Mouse (Mus musculus) erythroblast, adult 5-6 weeks (primary cell): ENCODE results near the gene Ptprc. TPM values are rescaled to one million over a fixed set of nuclear protein-coding genes. Genes with fewer than 3 reads are reported as not detected.

Source experiments
- ATAC-seq: replicated peaks from 2 replicates; pipeline ENCODE4 v1.8.0; 2016; ENCODE audit warnings: moderate number of reproducible peaks, mild to moderate bottlenecking, moderate TSS enrichment, inconsistent platforms; ENCODE audit not compliant: poor library complexity, low FRiP score, severe bottlenecking
- total RNA-seq, 2 experiments: library from RNA; stranded (forward) in 1 of 2; stranded (reverse) in 1 of 2; fragments of 150-400 nt in 1 of 2; fragments of 200-764, 138-1000 nt in 1 of 2; gene quantifications; 2 replicates each; pipeline versions ENCODE4 v1.2.3 to v1.2.4; 2015 to 2017; ENCODE audit warnings: low replicate concordance in 2 of 2

Gene Ptprc
- total RNA-seq, 2 experiments from 2014 or later: 83.0 to 86.8 TPM

DNA sequence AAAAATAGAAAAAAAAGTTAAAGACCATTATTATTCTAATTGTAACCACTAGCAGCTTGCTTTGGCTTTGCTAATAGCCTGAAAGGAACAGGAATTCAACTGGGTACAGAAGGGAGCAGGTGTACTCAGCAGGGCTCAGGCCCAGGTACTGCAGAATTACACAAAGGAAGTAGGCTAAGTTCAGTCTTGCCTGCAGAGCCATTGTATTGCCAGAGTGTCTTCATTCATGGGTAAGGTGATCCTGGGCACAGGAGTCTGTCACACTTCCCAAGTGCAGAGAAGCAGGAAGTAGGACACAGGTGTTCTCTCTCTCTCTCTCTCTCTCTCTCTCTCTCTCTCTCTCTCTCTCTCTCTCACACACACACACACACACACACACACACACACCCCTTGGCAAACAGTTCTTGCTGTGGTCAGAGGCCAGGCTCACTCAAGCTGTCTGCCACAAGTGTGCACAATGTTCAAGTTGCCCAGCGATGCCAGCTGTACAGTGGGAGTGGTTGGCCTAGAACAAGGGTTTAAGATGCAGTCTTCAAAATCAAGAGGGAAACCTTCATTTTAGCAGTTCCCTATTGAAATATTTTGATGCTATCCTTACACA lies 21.2 kb downstream of the Ptprc start:
- ATAC-seq: no peak

DNA sequence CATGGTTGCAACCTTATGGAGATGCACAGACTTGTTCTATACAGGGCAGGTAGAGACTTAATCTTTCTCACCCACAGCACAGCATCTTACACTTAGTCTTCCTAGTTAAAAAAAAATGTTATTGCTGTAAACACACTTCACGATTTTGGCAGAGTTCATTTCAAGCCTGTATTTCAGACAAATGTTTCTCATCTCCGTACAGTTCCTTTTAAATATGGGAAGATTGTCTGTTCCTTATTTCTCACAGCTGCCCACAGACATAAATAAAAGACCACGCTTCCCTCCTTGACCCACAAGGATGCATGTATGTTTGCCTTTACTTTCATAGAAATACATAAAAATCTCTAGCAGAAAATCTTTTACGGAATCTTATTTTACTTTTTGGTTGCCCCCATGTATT lies 22.4 kb downstream of the Ptprc start:
- ATAC-seq: no peak

DNA sequence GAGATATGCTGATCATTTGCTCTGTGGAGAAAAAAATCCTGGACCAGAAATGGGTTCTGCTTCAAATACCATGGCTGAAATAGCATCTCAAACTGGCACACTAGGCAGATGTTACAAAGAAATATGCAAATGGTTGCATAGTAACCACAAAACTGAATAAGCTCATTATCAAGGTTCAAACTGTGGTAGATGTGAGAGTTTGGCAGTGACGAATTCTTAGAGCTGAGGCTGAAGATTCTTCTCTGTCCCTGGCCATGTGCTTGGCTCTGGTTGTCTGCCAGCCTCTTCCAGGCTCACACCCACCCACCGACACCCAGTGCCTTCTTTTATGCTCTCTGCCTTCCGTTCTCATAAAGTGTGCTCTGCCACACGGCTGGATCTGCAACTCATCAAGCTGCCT lies 26.7 kb downstream of the Ptprc start:
- ATAC-seq: no peak

DNA sequence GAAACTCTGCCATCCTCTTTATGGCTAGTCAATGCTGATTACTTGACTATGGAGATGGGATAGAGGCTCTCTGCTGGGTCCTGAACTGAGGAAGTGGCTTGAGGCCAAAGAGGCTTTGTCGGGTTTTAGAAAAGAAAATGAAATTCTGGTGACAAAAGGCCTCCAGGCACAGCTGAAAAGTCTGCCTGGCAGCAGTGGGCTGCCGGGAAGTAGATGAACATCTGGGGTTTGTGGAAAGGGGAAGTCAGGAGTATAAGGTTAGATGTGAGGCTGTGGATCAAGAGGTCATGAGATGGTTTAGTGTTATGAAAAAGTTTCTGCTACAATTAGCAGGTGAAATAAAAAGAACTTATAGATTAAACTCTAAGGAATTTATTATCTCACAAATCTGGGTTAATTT lies 29.9 kb downstream of the Ptprc start:
- no peak for ATAC-seq

DNA sequence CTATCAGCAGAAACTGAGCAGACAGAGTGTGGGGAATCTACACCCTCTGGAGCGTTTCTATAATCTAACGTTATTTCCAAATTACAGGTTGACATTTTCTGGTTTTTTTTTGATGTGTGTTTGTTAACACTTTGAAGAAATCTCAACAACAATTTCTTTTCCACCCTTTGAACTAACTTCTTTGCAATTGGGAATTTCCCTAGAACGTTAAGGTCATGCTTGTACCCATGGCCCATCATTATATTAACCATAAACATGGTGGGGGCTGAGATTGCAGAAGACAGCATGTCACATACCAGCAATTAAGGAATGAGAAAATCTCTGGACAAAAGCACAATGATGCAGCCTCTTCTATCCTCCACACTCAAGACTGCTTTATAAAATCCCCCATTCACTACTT lies 30.4 kb downstream of the Ptprc start:
- no peak for ATAC-seq

DNA sequence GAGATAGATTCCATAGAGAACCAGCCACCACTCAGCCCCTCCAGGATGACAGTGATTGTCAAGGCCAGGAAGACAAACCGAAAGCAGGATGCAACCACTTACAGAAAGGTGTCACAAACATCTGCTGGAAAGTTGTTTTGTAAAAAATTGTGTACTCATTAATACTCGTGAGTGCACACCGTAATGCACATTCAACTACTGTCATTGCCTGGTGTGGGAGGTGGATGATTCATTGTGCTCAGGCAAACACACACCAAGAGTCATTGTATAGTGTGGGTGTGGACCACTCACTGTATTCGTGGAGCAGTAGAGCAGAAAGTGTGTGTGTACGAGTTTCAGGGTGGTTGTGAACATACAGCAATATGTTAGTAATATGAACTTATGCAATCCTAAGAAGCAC lies 31.1 kb downstream of the Ptprc start:
- ATAC-seq: no peak

DNA sequence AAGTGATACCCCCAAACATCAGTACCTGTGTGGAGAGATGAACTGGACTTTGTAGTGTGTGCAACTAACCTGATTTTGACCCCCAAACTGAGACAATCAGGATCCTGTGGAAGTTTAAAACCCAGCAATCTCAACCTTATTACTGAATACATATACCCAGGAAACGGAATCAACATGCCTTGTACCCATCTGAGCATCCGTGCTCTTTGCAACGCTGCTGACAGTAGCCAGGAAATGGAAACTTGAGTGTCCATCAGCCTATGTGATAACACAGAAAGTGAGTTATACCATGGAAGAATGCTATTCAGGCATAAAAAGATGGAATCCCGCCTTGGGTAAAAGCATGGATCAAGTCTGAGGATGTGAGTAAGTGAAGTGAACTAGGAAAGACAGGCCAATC lies 34.7 kb downstream of the Ptprc start:
- ATAC-seq: no peak

DNA sequence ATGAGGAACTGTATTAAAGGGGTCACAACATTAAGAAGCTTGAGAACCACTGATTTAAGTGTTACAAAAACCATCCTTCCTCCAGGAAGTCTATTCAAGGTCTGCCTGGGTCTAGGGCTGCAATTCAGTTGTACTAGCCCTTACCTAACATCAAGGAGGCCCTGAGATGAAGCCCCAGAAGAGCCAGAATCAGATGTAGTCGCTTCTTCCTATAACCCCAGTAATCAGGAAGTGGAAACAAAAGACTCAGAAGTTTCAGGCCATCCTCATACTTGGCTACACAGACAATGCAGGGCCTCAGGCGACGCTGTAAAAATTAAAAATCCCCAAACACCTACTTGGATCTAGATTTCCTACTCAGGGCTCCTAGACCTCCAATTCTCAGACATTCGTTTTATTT lies 37.8 kb downstream of the Ptprc start:
- no peak for ATAC-seq

DNA sequence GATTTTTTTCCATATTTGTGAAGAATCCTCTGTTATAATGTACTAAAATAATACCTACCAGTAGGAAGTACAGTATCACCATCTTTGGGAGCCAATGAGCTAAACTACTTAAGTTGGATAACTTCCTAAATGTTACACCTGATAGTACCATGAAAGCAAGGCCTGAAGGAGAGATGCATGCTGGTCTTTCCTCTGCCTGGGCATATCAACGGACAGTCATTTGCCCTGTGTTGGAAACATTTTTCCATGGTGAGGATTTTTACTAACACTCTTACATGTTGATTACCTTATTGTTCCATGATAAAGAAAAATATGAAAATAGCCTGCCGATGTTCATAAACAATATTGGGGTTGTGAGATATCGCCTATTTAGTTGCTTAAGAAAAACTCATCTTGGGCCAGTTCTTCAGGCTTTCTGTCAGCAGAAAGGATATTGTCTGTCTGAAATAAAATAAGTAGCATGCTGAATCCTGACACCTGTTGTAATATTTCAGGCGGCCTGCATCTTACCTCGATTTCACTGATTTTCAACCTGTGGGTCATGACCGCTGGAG lies 38.4 kb downstream of the Ptprc start:
- ATAC-seq: no peak

DNA sequence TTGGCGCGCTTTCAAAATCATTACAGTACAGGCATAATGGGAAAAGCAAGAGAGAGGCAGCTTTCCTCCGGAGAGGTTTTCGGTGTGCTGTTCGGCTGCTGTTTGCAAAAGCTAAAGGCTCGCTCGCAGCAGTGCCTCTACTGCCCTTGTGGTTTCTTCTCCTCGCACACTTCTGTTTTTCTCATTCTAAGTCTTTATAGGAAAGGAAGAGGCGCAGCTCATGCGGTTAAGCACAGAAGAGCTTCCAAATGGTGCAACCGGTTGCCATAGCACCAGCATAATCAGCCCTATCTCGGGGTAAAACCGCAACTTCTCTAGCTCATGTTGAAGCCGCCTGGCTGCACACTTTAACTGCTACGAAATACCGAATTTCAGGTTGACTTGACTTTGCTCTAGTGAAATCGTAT lies 39.1 kb downstream of the Ptprc start:
- no peak for ATAC-seq

DNA sequence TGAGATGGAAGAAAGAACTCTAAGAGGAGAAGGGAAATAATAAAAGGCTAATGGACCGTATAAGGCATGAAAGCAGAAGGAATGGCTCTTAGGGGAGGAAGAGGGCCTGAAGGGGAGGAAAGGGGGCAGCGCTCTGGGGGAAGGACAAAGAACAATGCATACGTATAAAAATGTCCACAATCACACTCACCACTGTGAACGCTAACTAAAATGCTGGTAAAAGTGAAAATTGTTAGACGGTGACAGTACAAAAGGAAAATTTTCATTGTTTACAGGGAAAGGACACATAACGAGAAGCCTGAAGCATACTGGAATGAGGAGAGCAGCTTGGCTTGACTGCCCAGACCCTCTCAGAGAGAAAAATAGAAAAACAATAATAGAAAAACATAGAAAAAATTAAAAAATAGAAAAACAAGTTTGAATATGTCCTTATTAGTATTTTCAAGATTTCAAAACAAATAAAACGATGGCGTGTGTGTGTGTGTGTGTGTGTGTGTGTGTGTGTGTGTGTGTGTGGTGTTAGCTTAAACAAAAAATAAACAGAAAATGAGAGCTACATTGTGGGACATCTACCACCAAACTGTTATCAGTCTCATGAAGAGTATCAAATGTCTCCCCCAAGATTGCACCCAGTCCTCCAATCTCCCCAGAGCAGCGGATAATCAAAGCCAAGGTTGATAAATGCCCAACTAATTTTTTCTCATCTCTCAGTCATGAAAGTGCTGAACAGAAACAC lies 39.7 kb downstream of the Ptprc start:
- no peak for ATAC-seq

DNA sequence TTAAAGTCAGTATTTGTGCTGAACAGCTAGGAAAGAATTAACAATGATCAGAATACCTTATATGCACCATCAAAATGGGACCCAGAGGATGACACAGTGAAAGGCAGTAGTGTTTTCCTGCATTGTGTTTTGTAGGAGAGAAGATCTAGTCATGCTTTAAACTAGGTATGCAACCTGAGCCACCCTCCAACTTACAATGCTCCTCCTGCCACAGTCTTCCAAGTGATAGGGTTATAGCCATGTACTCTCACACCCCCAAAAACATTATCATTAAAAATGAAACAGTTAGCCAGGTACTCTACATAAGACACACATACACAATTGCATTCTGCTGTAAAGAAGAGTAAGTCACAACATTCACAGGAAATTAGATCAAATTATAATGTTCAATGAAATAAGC lies 40.4 kb downstream of the Ptprc start:
- no peak for ATAC-seq

DNA sequence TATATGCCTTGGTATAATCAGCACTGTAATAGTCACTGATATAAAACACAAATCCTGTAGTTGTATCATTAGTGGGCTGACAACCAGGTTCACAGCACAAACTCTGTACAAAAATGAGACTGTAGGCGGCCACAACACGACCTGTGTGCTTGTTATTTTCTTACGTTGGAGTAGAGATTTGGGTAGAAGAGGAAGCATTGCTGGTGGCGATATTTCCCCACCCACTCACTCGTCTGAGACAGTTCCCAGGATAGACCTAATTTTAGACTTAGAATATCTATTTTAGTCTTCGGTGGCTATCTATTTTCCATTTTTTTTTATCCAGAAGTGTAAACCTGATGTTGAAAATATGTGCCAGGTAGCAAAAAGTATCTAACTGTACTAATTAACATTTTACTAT lies 41.2 kb downstream of the Ptprc start:
- ATAC-seq: no peak

DNA sequence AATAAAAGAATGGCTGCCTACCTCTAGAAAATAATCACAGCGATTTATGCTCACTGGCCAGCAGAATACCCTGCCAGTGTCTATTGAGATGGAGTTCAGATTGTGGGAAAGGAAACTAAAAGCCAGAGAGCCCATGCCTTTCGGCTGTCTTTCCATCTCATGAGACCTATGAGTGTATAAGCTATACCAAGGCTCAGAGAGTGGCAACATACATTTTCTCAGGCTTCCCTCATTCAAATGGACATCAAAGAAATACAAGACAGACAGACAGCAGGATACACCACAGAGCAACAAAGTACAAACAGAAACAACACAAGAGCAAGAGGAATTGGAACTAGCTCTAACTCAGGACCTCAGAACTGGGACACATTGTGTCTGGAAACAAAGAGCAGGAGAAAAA lies 43.8 kb downstream of the Ptprc start:
- ATAC-seq: no peak

DNA sequence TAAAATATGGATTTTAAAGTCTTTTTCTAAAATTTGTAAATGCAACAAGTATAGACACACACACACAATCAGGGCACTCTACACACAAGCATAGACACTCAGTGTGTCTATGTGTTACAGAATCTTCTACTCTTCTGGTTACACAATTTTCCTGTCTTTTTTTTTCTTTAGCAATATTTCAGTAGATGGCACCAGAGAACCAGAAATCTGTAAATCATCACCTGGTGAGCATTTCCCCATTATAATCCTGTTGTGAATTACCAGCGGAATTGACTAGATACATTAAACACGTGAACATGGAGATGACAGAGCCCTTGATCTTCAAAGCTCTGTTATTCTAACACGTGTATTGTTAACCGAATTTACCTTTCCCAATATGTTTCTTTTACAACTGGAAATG lies 45.4 kb downstream of the Ptprc start:
- ATAC-seq: no peak

DNA sequence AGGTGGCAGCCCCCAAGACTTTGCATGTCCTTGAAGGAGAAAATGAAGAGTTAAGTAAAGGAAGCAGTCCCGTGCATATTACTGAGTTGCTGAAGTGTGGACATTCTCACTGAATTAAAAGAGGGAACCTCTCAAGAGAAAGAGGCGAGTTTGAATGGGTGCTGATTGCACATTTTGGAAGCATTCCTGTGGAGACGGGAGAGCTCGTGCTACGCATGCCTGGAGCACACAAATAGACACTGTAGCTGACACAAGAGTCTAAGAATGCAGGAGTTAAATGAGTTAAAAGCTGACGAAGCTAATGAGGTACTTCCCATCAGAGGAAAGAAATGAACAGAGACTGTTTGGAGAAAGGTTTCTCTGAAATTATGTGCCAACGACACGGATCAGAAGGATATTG lies 48.7 kb downstream of the Ptprc start:
- ATAC-seq: no peak

DNA sequence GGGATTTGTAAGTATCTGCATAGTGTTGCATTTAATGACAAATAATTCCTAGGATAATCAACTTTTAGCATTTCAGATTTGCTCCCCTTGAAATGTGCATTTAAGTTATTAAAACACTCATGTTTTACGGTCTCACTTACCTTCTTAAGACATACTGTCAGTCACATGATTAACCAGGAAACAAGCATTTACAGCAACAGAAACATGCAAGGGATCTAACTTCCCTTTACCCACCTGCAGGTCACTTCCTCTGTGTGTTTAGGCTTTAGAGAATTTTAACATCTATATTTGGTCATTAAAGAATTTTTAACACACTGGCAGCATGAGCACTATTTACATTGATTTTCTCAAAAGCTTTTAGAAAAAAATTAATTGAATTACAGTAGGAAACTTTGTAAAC lies 50.2 kb downstream of the Ptprc start:
- ATAC-seq: no peak

DNA sequence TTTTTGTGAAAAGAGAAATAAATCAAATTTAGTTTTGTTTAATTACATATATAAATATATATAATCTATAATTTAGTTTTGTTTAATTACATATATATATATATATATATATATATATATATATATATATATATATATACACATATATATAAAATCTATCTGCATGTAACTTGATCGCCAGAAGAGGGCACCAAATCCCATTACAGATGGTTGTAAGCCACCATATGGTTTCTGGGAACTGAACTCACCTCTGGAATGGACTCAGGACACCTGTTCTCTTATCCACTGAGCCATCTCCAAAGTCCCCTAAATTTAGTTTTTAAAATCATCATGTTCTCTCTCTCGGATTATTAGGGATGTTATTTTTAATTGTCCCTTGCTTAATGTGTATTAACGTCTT lies 51.6 kb downstream of the Ptprc start:
- ATAC-seq: no peak

DNA sequence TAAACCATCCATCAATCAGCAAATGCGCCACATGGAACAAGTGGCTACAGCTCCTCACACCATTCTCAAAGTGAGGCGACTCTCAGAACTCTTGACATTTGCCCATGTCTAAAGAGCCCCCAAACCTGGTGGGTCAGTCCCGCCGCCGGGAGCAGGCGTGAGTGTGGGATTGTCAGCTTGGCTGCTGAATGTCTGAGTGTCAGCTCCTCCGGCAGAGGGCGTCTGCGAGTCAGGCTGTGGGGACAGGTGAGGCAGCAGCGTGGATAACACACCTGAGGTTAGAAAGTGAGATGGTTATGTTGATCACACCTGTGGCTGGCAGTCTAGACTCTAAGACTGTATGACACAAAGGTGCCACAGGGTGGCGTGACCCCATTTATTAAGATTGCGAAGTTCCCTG lies 55.6 kb downstream of the Ptprc start:
- no peak for ATAC-seq

DNA sequence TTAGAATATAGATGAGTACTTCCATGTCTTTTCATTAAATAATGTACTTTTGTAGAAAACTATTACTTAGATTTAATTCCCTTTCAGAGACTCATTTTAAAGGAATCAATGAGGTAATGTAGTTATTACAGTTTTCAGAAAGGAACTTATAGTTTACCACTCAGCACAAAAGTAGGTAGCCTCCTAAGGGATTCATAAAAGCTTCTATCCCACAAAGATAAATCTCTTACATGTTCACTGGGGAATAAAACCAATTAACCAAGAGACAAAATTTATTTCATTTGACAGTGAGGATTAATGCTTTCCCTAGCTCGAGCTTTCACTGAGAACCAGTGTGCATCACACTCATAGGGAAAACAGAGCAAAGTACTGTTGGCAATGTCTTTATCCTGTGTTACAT lies 82.3 kb downstream of the Ptprc start:
- no peak for ATAC-seq

DNA sequence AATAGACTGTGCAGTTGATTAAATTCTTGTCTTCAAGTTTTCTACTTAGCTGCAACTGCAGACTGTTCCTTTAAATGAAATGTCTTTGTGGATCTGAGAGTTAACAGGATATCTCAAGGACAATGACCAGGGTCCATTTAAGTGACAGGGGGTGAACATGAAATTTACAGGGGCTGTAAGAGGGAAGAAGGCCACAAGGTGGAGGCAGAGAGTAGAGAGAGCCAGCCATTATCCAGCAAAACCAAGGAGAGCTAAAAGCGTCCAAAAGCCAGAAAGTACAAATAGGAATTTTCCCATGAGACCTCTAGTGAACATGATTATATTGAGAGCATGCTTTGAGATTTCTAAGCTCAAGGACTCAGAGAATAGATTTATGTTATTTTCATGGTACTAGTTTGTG lies 89.7 kb downstream of the Ptprc start:
- no peak for ATAC-seq

DNA sequence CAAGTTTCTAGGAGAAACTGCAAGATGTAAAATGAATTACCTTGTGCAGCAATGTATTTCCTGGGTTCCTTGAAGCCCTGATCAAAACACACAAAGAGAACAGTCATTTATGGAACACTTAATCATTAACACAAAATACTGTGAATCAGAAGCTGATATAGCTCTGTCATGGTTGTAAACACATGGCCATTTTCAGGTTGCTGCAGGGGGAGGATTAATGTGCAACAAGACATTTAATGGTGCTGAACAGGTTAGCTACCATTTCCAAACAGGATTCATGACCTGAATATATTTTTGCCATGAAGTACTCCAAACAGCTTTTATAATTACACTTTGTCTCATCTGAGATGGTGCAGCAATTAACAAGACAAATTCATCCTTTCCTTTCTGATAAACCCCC lies 91.8 kb downstream of the Ptprc start:
- ATAC-seq: no peak
